Mouse (Mus musculus) liver, embryonic 11.5 days (tissue): ENCODE data around the gene Thap12. TPM values are rescaled to one million over a fixed set of nuclear protein-coding genes. Genes with fewer than 3 reads are reported as not detected.

Experiments used
- ATAC-seq: fragments of 200-750 bp; cut with Nextera tagmentation; replicated peaks from 2 replicates; pipeline ENCODE4 v1.8.0; 2017; ENCODE audit warnings: moderate number of reproducible peaks, mild to moderate bottlenecking, moderate TSS enrichment, moderate library complexity; ENCODE audit not compliant: low FRiP score
- DNase-seq: peaks from one replicate; pipeline ENCODE4 v3.0.0-alpha.2; 2017; ENCODE audit warnings: low spot score
- H3K27ac ChIP-seq: fragments of 300-500 bp; sonication (generic); 2 replicates; pipeline ENCODE4 v1.5.1; 2014; ENCODE audit warnings: mild to moderate bottlenecking, low read depth, low read length, control low read depth
- H3K27me3 ChIP-seq: fragments of 300-500 bp; sonication (generic); replicated peaks from 2 replicates; pipeline ENCODE4 v1.6.1; 2014; ENCODE audit warnings: low read length, mixed read lengths; ENCODE audit not compliant: control insufficient read depth, insufficient read depth
- H3K36me3 ChIP-seq: fragments of 300-500 bp; sonication (generic); 2 replicates; pipeline ENCODE4 v1.6.1; 2014; ENCODE audit warnings: mild to moderate bottlenecking, low read length, moderate library complexity, mixed read lengths; ENCODE audit not compliant: control insufficient read depth, insufficient read depth
- H3K4me1 ChIP-seq: fragments of 300-500 bp; sonication (generic); replicated peaks from 2 replicates; pipeline ENCODE4 v1.6.1; 2014; ENCODE audit warnings: low read length, mixed read lengths; ENCODE audit not compliant: control insufficient read depth, insufficient read depth
- H3K4me2 ChIP-seq: fragments of 300-500 bp; sonication (generic); 2 replicates; pipeline ENCODE4 v1.6.1; 2014; ENCODE audit warnings: mild to moderate bottlenecking, control low read depth, moderate library complexity
- H3K4me3 ChIP-seq: fragments of 300-500 bp; sonication (generic); 2 replicates; pipeline ENCODE4 v1.5.1; 2014; ENCODE audit warnings: low read depth, low read length, control low read depth
- H3K9ac ChIP-seq: fragments of 300-500 bp; sonication (generic); 2 replicates; pipeline ENCODE4 v1.6.1; 2014; ENCODE audit warnings: low read depth, low read length, control low read depth
- H3K9me3 ChIP-seq: fragments of 300-500 bp; sonication (generic); 2 replicates; pipeline ENCODE4 v1.6.1; 2016; ENCODE audit warnings: low read length, inconsistent platforms, mixed read lengths; ENCODE audit not compliant: control insufficient read depth
- WGBS: fragments of 180-500 bp; shearing (Covaris S2); extraction: QIAGEN DNeasy Blood & Tissue Kit; methylation state at CpG from one replicate; pipeline ENCODE4 v1.1.7; 2014; 5-methylcytosine and 5-hydroxymethylcytosine counted together
- polyA plus RNA-seq: library from polyadenylated mRNA; unstranded; fragments of >200 nt; fragmentation: Nextera tagmentation; extraction: Ambion mirVana; gene quantifications from 2 replicates; pipeline ENCODE4 v1.2.1, GENCODE M21; 2014

Gene Thap12
- polyA plus RNA-seq, 1 experiment from 2014 or later: 42.3 TPM

- H3K27me3 ChIP-seq: peaks cover 9% of the 10 kb centered on the region; the same call in 1 of the 2 replicates
- H3K9ac ChIP-seq: no peak overlapping the region
- H3K27ac ChIP-seq: no peak overlapping the region
- no peaks in the 10 kb centered on the region for H3K4me1 ChIP-seq
- no peak overlapping the region for H3K4me2 ChIP-seq
- no peak overlapping the region for H3K4me3 ChIP-seq
- 72% methylated on average over 11 of the region's 11 CpGs for WGBS
- no peaks in the 10 kb centered on the region for H3K9me3 ChIP-seq
- DNase-seq: no peak
- no peak for ATAC-seq
- no peaks in the 10 kb centered on the region for H3K36me3 ChIP-seq
Measured at GRCm38 (mm10) chr7:98756050-98756449, 53.1 kb downstream of the Thap12 start.

GRCm38 (mm10) chr7:98756556-98756955 is 53.7 kb downstream of the Thap12 start:
- H3K9ac ChIP-seq: no peak overlapping the region
- ATAC-seq (no peak), DNase-seq (no peak)
- WGBS: 79% methylated on average over 8 of the region's 8 CpGs
- H3K9me3 ChIP-seq: no peaks in the 10 kb centered on the region
- peaks cover 9% of the 10 kb centered on the region; the same call in 1 of the 2 replicates for H3K27me3 ChIP-seq
- H3K27ac ChIP-seq: no peak overlapping the region
- H3K36me3 ChIP-seq: no peaks in the 10 kb centered on the region
- no peaks in the 10 kb centered on the region for H3K4me1 ChIP-seq
- no peak overlapping the region for H3K4me2 ChIP-seq
- H3K4me3 ChIP-seq: no peak overlapping the region

- Histone ChIP-seq H3K27me3 (peaks cover 9% of the 10 kb centered on the region), H3K9me3 (no peaks in the 10 kb centered on the region), H3K36me3 (no peaks in the 10 kb centered on the region), H3K4me3 (no peak overlapping the region), H3K9ac (no peak overlapping the region), H3K4me2 (no peak overlapping the region), H3K4me1 (no peaks in the 10 kb centered on the region), H3K27ac (no peak overlapping the region)
- ATAC-seq: no peak
- no peak for DNase-seq
- 80% methylated on average over 5 of the region's 5 CpGs for WGBS
Measured at GRCm38 (mm10) chr7:98760126-98760525, 57.2 kb downstream of the Thap12 start.

DNA sequence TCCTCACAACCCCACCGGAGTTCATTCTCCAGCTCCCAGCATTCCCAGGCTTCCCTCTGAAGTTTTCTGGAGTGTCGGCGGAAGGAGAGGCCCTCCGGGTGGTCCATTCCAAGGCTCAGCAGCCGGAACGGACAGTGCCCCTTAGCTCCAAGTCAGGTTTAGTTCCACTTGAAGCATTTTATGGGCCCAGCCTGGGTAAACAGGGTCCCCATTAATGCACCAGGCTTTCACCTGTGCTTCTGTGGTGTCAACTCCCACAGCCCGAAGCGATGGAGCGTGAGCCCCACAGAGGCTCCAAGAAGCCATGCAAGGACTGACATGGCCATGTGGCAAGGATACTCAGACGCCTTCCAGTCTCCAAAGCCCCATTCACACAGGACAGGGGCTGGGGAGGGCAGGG is 61.0 kb downstream of the Thap12 start:
- H3K27ac ChIP-seq: no peak overlapping the region
- no peaks in the 10 kb centered on the region; the same call in 1 of the 2 replicates for H3K27me3 ChIP-seq
- no peak for DNase-seq
- no peak overlapping the region for H3K4me3 ChIP-seq
- 86% methylated on average over 10 of the region's 10 CpGs for WGBS
- H3K4me1 ChIP-seq: no peaks in the 10 kb centered on the region
- no peaks in the 10 kb centered on the region for H3K9me3 ChIP-seq
- no peak overlapping the region for H3K4me2 ChIP-seq
- H3K36me3 ChIP-seq: no peaks in the 10 kb centered on the region
- H3K9ac ChIP-seq: no peak overlapping the region
- ATAC-seq: no peak

DNA sequence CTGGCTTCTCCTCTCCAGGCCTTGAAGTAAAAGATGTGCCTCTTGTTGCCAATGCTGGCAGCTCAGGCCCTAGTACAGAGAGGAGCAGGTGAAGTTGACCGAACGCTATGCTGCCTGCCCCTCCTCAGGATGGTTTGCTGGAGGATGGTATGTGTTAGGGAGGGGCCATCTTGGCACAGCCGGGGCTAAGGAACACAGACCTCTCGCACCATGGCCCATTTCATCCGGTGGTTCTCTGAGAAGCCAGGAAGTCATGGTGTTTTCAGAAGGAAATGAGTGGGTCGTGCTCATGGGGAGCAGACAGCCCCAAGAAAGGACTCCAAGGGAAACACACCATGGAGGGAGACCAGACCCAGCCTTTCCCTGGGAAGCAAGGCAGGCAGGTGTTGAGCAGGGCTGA is 64.4 kb downstream of the Thap12 start:
- H3K9ac ChIP-seq: no peak overlapping the region
- H3K9me3 ChIP-seq: no peaks in the 10 kb centered on the region
- no peak overlapping the region for H3K4me2 ChIP-seq
- no peaks in the 10 kb centered on the region; the same call in 1 of the 2 replicates for H3K27me3 ChIP-seq
- DNase-seq (no peak), ATAC-seq (no peak)
- H3K4me3 ChIP-seq: no peak overlapping the region
- peaks cover 6% of the 10 kb centered on the region; the same call in 1 of the 2 replicates for H3K4me1 ChIP-seq
- H3K27ac ChIP-seq: no peak overlapping the region
- H3K36me3 ChIP-seq: no peaks in the 10 kb centered on the region
- 52% methylated on average over 6 of the region's 6 CpGs for WGBS

Other genes starting within 250 kb of the Thap12 start
- 17.1 and 21.0 TPM in 2 replicates for gene Lrrc32, start 213.8 kb upstream of the Thap12 start, polyA plus RNA-seq
- gene Emsy, start 46.3 kb upstream of the Thap12 start, polyA plus RNA-seq: 26.2 and 27.8 TPM in 2 replicates
- gene Wnt11, start 132.0 kb downstream of the Thap12 start, polyA plus RNA-seq: 7.5 and 8.0 TPM in 2 replicates